Mouse (Mus musculus) adrenal gland, postnatal 14 days (tissue): ENCODE data around the gene Chd5. TPM values are rescaled to one million over a fixed set of nuclear protein-coding genes. Genes with fewer than 3 reads are reported as not detected.

Experiments
- DNase-seq: peaks from one replicate; pipeline ENCODE4 v3.0.0; 2021; ENCODE audit warnings: mixed read lengths
- total RNA-seq: library from RNA; stranded (reverse); gene quantifications from 2 replicates; pipeline ENCODE4 v1.2.3, GENCODE M21; 2021

Gene Chd5
- total RNA-seq, 1 experiment from 2014 or later: 8.0 TPM

DNA sequence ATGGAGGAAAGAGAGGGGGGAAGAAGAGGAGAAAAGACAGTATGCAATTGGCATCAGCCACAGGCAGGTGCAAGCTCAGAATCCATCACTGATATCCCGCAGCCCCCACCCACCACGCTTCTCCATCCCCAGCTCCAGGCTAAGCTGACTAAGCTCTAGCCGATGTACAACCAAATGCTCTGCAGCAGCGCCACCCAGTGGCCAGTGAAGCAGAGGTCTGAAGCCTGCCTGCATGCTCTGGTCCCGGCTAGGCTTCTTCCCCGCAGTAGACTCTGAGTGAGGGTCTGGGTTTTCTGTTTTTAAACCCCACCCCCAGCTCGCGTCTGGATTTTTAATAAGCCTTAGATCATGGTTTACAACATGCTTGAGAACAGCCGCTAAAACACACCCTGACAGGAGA lies 96.4 kb downstream of the Chd5 start:
- DNase-seq: peak; percentile 93

DNA sequence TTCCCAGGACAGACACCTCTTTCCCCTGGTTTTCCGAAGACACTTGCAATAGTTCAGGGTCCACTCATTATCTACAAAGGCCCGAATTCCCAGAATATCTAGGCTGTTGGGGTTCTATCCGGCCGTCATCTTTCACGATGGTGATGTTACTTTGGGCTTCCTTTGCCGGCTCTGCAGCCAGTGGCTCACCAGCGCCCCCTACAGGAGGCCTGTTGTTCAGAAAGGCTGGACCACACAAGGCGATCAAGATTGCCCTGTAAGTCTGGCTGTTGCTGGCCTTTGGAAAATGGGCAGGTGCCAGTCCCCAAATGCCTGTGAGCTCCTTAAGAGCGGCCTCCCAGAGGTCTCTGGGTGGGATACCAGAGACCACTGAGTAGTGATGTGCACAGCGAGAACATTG lies 96.8 kb downstream of the Chd5 start:
- DNase-seq: peak; percentile 88

Other genes starting within 250 kb of the Chd5 start
- gene Tnfrsf25, start 222.7 kb upstream of the Chd5 start, total RNA-seq: 2.9 and 4.8 TPM in 2 replicates
- 0.71 and 0.96 TPM in 2 replicates for gene Espn, start 186.3 kb upstream of the Chd5 start, total RNA-seq
- gene Hes2, start 179.8 kb upstream of the Chd5 start, total RNA-seq: not detected in 2 replicates
- 32.2 and 34.2 TPM in 2 replicates for gene Acot7, start 160.5 kb upstream of the Chd5 start, total RNA-seq
- 7.2 and 7.5 TPM in 2 replicates for gene Gpr153, start 64.4 kb upstream of the Chd5 start, total RNA-seq
- gene Hes3, start 47.0 kb upstream of the Chd5 start, total RNA-seq: not detected in 2 replicates
- 36.9 and 39.6 TPM in 2 replicates for gene Icmt, start 41.4 kb upstream of the Chd5 start, total RNA-seq
- 0.26 TPM in 1 of 2 replicates, not detected in the other for gene Rnf207, start 19.7 kb upstream of the Chd5 start, total RNA-seq
- gene Rpl22, start 12.9 kb upstream of the Chd5 start, total RNA-seq: 493 and 564 TPM in 2 replicates
- gene Nphp4, start 138.1 kb downstream of the Chd5 start, total RNA-seq: 3.3 and 3.9 TPM in 2 replicates
- gene Kcnab2, start 139.2 kb downstream of the Chd5 start, total RNA-seq: 6.2 and 15.7 TPM in 2 replicates